Mouse (Mus musculus): Measurements from ENCODE around the gene Tmem89. TPM values are rescaled to one million over a fixed set of nuclear protein-coding genes. Genes with fewer than 3 reads are reported as not detected.

Gene Tmem89
- not detected in 3 replicates for total RNA-seq (2017)

DNA sequence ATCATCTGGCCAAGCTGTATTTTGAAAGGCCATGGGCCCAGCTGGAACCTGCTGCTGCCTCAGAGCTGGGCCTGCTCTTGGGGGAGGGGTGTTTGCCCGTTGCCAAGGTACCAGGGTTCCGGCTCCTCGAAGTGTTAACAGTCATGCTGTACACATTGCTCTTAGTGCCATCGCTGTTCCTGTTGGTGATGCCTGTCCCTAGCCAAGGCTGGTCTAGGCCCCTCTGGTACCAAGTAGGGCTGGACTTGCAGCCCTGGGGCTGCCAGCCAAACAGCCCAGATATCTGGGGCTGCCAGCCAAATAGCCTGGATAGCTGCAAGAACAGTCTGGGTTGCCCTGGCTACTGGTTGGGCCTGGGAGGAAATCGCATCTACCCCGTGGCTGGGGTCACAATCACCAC, at the start of gene Tmem89:
Gene Tmem89, plus strand, starts transcription at position 129 of the 400 bp plus-strand sequence.
- ATAC-seq (replicated peaks; ENCODE audit: insufficient number of reproducible peaks, low FRiP score, low TSS enrichment, poor library complexity, severe bottlenecking), result no peak

DNA sequence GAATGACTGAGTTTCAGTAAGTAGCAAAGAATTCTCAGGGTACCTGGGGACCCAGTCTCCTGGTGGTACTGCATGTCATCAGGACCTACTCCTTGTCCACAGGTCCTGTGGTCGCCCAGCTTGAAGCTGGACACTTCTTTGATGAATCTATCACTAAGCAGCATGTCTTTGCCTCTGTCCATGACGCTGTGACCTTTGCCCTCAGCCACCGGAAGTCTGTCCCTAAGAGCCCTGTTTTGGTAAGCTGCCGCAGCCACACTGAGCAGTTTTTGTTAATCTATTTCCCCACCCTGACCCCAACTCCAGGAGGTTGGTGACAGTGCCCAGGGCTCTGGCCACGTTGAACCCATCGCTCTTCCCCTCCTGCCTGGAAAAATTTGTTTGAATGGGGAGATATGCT, 2.1 kb upstream of the Tmem89 start:
- ATAC-seq (replicated peaks; ENCODE audit: insufficient number of reproducible peaks, low FRiP score, low TSS enrichment, poor library complexity, severe bottlenecking), result no peak

DNA sequence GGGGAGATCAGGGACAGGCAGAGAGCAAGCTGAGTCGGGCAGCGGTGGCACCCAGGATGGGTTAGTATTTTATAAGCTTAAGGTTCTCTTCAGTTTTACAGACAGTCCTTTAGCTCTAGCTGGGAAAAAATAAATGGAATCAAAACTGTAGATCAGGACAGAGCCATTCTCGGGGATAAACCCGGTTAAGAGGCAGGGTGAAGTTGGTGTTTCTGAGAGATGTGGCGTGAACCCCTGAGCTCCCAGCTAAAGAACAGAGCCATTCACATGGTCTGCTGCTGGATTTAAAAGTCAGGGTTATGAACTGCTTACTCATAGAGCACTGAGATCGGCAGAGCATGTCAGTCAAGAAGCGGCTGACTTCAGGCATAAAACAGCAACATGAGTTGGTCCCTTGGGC, 1.3 kb upstream of the Tmem89 start:
- no peak for ATAC-seq (replicated peaks; ENCODE audit: insufficient number of reproducible peaks, low FRiP score, low TSS enrichment, poor library complexity, severe bottlenecking)

DNA sequence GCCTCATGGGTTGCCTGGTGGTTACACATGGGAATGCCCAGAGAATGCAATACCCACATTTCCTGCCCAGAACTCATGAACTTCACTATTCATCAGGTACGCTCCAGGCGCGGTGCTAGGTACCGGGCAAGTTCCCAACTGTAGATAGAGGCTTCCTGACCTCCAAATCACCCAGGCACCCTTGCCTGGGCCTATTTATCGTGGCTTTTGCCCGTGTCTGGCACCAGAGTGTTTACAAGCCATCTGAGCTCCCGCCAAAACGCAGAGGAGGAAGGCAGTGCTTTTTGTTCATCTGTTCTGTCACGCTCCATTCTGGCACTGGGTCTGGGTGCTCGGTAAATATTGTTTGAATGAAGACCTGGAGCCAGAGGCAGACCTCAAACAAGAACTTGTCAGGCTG, 798 bp upstream of the Tmem89 start:
- no peak for ATAC-seq (replicated peaks; ENCODE audit: insufficient number of reproducible peaks, low FRiP score, low TSS enrichment, poor library complexity, severe bottlenecking)

DNA sequence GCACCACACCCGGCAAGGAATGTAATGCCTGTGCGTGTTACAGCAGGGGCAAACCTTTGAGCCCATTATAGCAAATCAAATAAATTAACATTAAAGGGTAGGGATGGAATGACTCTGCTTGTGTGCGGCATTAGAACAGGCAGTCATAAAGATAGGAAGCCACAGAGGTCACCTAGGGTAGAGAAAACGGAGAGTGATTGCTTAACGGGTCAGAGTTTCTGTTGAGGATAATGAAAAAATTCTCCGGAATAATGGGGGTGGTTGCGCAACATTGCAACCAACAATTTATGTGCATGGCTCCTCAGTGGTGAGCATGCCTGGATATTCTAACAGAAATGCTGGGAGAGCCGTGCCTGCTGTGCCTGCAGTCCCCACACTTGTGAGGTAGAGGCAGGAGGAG, 11.5 kb downstream of the Tmem89 start:
- ATAC-seq (replicated peaks; ENCODE audit: insufficient number of reproducible peaks, low FRiP score, low TSS enrichment, poor library complexity, severe bottlenecking), result no peak

DNA sequence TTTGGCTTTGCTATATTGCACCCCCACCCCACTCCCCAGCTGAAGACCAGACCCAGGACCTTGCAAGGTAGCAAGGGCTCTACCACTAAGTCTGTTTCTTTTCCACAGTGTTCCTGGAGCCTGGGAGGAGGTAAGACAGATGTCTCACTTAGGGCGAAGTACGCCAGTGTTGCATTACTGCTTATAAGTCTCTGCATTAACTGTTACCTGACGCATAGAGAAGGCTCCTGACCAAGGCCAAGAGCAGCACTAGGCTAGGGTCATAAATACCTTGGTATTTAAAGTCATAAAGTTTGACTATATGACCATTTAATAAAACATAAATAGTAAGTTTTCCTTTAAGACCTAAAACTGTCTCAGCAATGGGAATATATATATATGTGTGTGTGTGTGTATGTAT, 14.0 kb downstream of the Tmem89 start:
- no peak for ATAC-seq (replicated peaks; ENCODE audit: insufficient number of reproducible peaks, low FRiP score, low TSS enrichment, poor library complexity, severe bottlenecking)

DNA sequence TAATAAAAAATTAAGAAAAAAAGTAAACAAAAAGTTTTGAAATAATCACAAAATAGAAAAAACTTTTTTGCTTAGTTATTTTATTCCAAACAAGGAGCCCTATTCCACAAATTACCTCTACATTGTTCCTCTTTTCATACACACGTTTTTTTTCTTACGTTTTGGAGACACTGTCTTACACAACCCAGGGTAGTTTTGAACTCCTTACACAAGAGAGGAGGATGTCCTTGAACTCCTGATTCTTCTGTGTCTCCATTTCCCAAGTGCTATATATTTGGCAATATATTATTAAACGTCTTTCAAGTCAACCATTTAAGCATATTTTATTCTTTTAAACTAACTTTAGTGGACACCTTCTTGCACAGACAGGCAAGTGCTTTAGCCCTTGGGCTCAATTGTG, 21.6 kb downstream of the Tmem89 start:
- ATAC-seq (replicated peaks; ENCODE audit: insufficient number of reproducible peaks, low FRiP score, low TSS enrichment, poor library complexity, severe bottlenecking), result no peak

DNA sequence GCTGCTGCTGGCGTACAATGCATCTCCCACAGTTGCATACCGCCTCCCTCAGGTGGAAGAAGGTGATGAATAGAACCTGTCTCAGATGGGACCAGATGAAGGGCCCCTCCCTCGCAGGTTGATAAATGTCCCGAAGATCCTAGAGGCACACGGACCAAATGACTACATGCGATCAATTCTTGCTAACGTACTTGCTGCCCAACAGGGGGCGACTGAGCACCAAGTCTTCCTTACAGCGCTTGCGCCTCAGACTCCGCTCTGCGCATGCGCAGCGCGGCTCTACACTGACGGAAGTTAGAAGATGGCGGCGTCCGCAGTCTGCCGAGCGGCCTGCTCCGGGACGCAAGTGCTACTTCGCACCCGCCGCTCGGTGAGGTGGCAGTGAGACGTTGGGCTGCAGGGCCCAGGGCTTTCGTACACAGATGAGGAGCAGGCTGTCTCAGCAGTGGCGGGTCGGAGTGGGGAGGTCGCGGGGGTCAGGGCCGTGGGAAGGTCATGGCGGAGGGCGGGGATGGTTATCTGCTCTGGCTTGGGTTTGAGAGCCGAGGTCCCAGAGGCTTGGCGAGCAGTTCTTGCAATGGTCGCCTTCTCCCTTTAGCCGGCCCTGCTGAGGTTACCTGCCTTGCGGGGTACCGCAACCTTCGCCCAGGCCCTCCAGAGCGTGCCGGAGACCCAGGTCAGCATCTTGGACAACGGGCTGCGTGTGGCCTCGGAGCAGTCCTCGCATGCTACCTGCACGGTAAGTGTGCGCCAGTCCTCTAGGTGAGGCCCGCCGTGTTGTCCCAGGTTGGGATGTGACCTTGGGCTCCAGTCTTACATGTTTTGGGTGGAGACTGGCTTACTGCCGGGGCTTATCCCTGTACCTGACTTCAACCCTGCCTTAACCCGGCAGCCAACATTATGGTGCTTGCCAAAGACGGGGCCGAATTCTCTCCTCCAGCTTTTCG, 22.3 kb downstream of the Tmem89 start, which contains the start of gene Uqcrc1:
Gene Uqcrc1, plus strand, starts transcription at position 216 of the 947 bp plus-strand sequence.
- peak; percentile 97 for ATAC-seq (replicated peaks; ENCODE audit: insufficient number of reproducible peaks, low FRiP score, low TSS enrichment, poor library complexity, severe bottlenecking)

DNA sequence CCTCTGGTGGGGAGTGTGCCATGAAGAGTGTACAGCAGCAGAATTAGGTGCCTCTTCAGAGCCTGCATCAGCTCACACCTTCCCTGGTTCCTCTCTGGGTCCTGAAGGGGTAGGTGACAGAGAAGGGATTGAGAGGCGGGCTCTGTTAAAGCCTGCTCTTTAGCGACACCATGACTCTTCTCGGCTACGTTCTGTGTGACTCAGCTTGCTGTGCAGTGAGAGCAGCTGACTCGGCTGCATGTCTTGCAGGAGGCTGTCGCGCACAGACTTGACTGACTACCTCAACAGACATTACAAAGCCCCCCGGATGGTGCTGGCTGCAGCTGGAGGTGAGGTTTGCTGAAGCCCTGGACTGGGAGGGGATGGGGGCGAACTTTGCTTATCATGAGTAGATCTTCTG, 30.7 kb downstream of the Tmem89 start:
- ATAC-seq (replicated peaks; ENCODE audit: insufficient number of reproducible peaks, low FRiP score, low TSS enrichment, poor library complexity, severe bottlenecking), result no peak

DNA sequence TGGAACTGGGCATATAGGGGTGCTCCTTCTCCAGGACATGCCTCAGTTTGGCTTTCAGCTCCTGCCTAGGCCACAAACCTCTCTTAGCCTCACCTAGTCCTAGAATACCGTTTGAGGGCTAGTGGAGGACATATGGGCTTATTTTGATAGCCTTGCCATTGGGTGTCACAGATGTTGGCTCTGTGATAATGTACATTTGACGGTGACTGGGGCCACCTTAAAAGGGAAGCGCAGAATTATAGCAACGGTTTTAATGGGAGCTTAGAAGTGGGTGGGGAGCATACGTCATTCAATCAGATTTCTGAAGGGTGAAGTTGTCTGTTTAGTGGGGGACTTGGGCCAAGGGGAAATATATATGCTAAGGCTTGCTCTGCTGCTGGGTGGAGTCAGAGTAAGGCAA, 31.2 kb downstream of the Tmem89 start:
- no peak for ATAC-seq (replicated peaks; ENCODE audit: insufficient number of reproducible peaks, low FRiP score, low TSS enrichment, poor library complexity, severe bottlenecking)

DNA sequence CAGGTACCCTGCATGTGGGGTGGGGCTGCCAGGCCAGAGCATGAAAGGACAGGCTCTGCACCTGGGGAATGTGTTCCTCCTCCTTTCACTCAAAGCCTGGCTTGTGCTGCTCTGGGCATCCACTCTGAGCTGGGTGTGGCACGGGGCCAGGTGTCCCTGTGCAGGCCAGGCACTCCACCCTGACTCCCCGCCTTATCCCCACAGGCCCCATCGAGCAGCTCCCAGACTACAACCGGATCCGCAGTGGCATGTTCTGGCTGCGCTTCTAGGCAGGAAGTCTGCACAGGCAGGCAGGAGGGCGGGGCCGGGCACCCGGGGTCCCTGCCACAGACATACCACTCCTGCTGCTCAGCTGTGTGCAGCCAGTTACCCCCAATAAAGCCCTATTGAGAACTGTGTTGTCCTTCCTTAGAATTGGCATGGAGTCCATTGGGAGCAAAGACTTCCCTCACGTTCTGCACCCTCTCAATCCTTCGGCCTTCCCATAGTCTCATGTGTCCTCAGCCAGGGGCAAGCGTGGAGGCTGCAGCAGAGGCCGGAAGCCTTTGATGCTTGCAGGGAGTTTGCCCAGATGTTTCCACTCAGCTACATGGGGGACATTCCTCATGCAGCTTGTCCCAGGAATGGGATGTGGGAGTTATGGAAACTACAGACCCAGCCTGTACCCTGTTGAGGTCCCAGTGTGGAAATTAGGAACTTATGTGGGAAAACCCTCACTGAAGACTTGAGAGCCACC, 35.0 kb downstream of the Tmem89 start:
- ATAC-seq (replicated peaks; ENCODE audit: insufficient number of reproducible peaks, low FRiP score, low TSS enrichment, poor library complexity, severe bottlenecking), result no peak

DNA sequence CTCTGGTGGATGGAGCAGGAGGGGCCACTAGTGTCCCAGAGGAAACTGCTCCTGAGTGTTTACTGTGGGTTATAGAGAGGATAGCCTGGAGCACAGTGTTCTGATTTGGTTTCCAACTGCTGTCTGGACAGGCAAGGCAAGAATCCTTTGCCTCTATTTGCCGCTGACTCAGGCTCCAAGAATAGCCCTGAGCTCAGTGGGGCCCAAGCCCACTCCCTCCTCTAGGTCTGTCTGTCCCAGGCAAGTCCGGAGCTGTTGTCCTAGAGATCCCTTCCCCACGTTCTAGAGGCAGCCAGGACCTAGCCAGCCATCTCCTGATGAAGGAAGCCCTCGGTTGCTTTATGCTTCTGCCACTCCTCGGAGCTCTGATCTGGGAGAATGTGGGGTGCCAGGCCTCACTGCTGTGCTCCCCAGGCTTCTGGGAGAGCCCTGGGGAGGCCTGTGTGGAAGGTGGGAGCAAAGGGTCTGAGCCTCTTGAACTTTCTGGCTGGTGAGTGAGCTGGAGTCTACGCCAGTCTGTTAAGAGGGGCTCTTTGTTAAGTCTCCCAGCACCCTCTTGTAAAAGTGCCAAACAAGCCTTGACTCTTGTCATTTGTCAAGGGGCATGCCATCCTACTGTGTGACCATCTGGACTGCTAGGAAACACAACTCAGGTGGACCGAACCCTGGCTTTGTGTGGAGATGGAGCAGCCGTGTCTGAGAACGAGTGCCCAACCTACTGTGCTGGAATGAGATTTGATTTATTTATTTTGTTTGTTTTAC, 35.7 kb downstream of the Tmem89 start:
- no peak for ATAC-seq (replicated peaks; ENCODE audit: insufficient number of reproducible peaks, low FRiP score, low TSS enrichment, poor library complexity, severe bottlenecking)

DNA sequence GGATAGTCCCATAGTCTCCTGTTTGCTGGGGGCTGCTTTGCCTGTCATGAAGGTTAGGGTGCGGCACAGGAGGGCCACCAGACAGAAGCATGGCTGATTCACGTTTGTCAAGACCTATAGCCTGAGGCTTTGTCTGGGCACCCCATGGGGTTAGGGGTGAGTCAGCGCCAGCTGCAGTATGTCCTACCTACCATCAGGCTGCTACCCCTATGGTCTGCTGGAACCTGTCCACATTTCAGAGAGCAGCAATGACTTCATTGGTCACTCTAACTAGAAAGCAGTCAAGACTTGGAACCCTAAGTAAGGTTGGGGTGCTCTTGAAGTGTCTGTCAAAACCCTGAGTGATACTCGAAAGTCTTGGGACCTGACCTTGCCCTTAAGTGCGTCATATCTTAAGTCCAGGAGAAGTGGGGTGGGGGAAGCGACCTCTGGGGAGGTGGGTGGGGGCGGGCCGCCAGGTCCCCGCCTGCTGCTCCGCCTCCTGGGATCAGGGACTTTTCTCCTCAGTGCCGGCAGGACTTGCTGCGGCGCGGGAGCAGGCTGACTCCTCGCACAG, 38.7 kb downstream of the Tmem89 start, which contains the start of gene Col7a1:
Gene Col7a1, plus strand, starts transcription at position 506 of the 556 bp plus-strand sequence.
- no peak for ATAC-seq (replicated peaks; ENCODE audit: insufficient number of reproducible peaks, low FRiP score, low TSS enrichment, poor library complexity, severe bottlenecking)

DNA sequence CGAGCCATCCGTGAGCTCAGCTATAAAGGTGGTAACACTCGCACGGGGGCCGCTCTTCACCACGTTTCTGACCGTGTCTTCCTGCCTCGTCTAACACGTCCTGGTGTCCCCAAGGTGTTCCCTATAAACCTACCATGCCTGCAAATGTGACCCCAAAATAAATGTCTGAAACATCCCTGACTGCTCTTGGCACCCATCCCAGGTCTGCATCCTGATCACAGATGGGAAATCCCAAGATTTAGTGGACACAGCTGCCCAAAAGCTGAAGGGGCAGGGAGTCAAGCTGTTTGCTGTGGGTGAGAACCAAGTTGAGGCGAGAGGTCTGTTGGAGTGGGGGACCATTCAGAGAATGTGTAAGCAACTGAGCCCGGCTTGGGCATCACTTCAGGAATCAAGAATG, 40.8 kb downstream of the Tmem89 start:
- ATAC-seq (replicated peaks; ENCODE audit: insufficient number of reproducible peaks, low FRiP score, low TSS enrichment, poor library complexity, severe bottlenecking), result no peak

DNA sequence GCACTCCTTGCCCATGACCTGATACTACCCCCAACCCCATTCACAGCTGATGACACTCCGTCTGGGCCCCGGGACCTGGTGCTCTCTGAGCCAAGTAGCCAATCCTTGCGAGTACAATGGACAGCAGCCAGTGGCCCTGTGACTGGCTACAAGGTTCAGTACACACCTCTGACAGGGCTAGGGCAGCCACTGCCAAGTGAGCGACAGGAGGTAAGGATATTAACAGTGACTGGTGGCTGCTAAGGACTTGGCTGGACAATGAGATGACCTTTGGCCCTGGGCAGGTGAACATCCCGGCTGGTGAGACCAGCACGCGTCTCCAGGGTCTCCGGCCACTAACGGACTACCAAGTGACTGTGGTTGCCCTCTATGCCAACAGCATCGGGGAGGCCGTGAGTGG, 41.4 kb downstream of the Tmem89 start:
- no peak for ATAC-seq (replicated peaks; ENCODE audit: insufficient number of reproducible peaks, low FRiP score, low TSS enrichment, poor library complexity, severe bottlenecking)

DNA sequence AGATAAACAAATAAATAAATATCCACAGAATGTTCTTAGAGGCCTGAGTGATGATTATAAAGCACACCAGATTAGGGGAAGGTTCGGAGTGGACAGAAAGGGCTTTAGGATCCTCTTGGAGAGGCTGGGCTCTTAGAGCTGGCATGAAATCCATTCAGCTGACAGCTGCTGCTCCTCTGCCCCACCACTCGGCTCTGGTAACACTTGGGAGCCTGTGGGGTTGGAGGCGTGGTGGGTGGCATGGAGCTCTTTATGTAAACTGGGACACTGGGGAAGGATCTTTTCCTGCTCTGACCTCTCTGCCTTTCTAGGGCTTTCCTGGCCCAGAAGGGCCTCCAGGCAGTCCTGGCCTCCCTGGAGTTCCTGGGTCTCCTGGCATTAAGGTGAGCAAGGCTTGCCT, 49.2 kb downstream of the Tmem89 start:
- ATAC-seq (replicated peaks; ENCODE audit: insufficient number of reproducible peaks, low FRiP score, low TSS enrichment, poor library complexity, severe bottlenecking), result no peak

DNA sequence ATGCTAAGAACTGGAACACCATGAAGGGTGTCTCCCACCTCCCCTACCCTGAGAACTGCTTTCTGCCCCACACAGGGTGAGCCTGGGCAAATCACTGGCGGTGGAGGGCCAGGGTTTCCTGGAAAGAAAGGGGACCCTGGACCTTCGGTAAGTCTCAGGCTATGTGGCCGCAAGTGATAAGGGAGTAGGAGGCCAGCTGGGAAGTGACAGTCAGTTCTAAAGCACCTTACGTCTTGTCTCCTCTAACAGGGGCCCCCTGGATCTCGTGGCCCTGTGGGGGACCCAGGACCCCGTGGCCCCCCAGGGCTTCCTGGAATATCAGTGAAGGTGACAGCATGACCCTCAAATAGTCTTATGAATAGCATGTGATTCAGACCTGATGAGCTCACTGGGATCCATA, 49.9 kb downstream of the Tmem89 start:
- ATAC-seq (replicated peaks; ENCODE audit: insufficient number of reproducible peaks, low FRiP score, low TSS enrichment, poor library complexity, severe bottlenecking), result no peak
